Mouse (Mus musculus) CH12.LX (cell line): ENCODE measurements around the gene Nedd4.

Experiments
- CHD2 ChIP-seq: IDR thresholded peaks from 2 replicates; pipeline ENCODE4 v1.6.1; 2011; ENCODE audit warnings: low read length, improper control_type of control experiment
- EP300 ChIP-seq: IDR thresholded peaks from 2 replicates; pipeline ENCODE4 v1.6.1; 2011; ENCODE audit warnings: low read length, improper control_type of control experiment
- ETS1 ChIP-seq: conservative IDR thresholded peaks from 2 replicates; pipeline ENCODE4 v1.6.1; 2012; ENCODE audit warnings: low read depth, mild to moderate bottlenecking, inconsistent platforms, low read length, improper control_type of control experiment, moderate library complexity
- MEF2A ChIP-seq: IDR thresholded peaks from 2 replicates; pipeline ENCODE4 v1.6.1; 2014; ENCODE audit warnings: low read depth, mild to moderate bottlenecking, inconsistent platforms, low read length, improper control_type of control experiment, borderline replicate concordance
- MYC ChIP-seq: IDR thresholded peaks from 2 replicates; pipeline ENCODE4 v1.6.1; 2011; ENCODE audit warnings: low read depth, mild to moderate bottlenecking, improper control_type of control experiment, low read length
- PAX5 ChIP-seq: IDR thresholded peaks from 2 replicates; pipeline ENCODE4 v1.6.1; 2012; ENCODE audit warnings: low read length, inconsistent platforms, mixed read lengths
- POLR2A ChIP-seq: IDR thresholded peaks from 2 replicates; pipeline ENCODE4 v1.6.1; 2011; ENCODE audit warnings: low read depth, mild to moderate bottlenecking, improper control_type of control experiment, low read length

- TF ChIP-seq POLR2A (no peak), CHD2 (no peak), ETS1 (no peak), MYC (no peak), MEF2A (no peak), PAX5 (no peak), EP300 (no peak)
These were observed 5.0 kb downstream of the Nedd4 start for GRCm38 (mm10) chr9:72667126-72667525.
